Mouse (Mus musculus) thymus, adult 2 months (tissue): Measurements from ENCODE around the gene Riox1.
"Not testable (repeated sequence)": the region's sequence is repeated elsewhere in the genome, so short reads cannot be mapped to it uniquely, and the experiment has no call there.

Source experiments
- CTCF ChIP-seq: fragments of 200-500 bp; IDR thresholded peaks from 2 replicates; pipeline ENCODE4 v1.5.1; 2012; ENCODE audit warnings: mild to moderate bottlenecking, control low read depth, low read length, moderate library complexity, borderline replicate concordance; ENCODE audit not compliant: control insufficient read depth, poor library complexity, insufficient read depth; ENCODE audit errors: extremely low read depth
- POLR2A ChIP-seq: fragments of 200-500 bp; IDR thresholded peaks from 2 replicates; pipeline ENCODE4 v1.6.1; 2012; ENCODE audit warnings: mild to moderate bottlenecking, low read length, control low read depth, moderate library complexity; ENCODE audit not compliant: control insufficient read depth, poor library complexity, insufficient read depth; ENCODE audit errors: extremely low read depth

DNA sequence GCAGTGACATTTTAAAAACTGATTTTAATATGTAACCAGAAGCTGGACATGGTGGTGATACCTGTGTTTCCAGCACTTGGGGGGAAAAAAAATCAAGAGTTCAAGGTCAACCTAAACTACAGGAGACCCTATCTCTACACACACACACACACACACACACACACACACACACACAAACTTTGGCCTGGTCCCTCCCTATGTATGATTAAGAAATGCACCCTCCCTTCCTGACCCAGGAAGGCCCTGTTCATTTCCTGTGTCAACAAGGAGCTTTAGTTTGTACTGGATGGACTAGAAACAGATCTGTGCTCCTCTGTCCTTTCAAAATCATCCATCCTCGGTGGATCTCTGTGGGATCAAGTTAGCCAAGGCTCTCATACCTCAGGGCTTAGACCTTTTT is 11.8 kb upstream of the Riox1 start:
- TF ChIP-seq POLR2A, CTCF: not testable (repeated sequence)
